ENCODE assay signal across 8 mouse cellular contexts in the genomic region with DNA sequence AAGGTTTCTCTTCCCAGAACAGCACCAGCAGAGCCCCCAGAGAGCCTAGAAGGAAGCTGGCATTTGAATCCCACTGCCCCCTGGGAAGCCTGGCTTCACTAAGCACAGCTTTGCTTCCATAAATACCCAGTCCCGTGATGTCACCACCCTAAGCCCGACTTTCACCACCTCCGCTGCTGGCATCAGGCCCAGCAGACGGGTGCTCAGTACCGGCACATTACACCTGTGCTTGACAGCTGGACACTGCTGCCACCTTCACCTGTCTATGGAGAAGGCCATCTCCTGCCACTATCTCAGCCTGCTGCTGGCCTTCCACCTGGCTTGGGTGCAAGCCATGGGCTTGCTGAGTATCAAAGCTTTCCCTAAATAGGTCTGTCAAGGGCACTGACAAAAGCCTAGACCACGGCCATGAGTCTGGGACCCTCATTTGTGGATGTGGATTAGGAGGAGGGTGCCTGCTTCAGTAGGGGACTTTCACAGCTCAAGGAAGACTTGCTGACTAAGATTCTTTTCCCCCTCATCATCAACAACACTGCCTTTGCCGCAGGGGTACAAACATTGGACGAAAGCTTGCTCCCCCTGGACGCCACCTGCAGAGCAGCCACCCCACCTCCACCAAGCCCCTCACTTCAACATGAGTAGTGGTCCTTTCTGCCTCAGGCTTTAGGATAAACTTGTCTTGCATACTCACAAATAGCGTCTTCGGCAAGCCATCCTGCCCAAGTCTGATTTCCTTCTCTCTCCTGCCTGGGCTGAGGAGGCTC.
DNase-seq lines count a peak whose midpoint lies in the region; ATAC-seq lines count a peak whose summit lies in the region.

No protein-coding gene starts in this region.

- peaks cover 17% of the 10 kb centered on the region for H3K27me3 ChIP-seq in forebrain, embryonic 12.5 days
- peaks cover 21% of the 10 kb centered on the region for H3K27me3 ChIP-seq in hindbrain, embryonic 10.5 days (ENCODE audit: insufficient read depth, poor library complexity, severe bottlenecking)
- no peaks in the 10 kb centered on the region for H3K27me3 ChIP-seq in midbrain, embryonic 16.5 days (ENCODE audit: control insufficient read depth, insufficient read depth, low read depth, low read length)

- H3K4me2 ChIP-seq in forebrain, embryonic 12.5 days, result peak overlapping the region; percentile 59
- H3K4me2 ChIP-seq in midbrain, embryonic 16.5 days (ENCODE audit: low read length), result peak overlapping the region; percentile 91

- 0 out of 2 replicates have a peak overlapping the region, but pooled peaks have one; percentile 46 for H3K27ac ChIP-seq in forebrain, embryonic 12.5 days
- peak overlapping the region; percentile 56; the same call in 1 of the 2 replicates for H3K27ac ChIP-seq in hindbrain, embryonic 10.5 days
- peak overlapping the region; percentile 89 for H3K27ac ChIP-seq in midbrain, embryonic 16.5 days (ENCODE audit: low read length)

- no peaks in the 10 kb centered on the region for H3K9me3 ChIP-seq in forebrain, embryonic 12.5 days
- H3K9me3 ChIP-seq in hindbrain, embryonic 10.5 days, result no peaks in the 10 kb centered on the region
- no peaks in the 10 kb centered on the region for H3K9me3 ChIP-seq in midbrain, embryonic 16.5 days (replicated peaks; ENCODE audit: control insufficient read depth, low read length, poor library complexity, severe bottlenecking)

- DNase-seq in layer of hippocampus, adult 11-12 months (ENCODE audit: low spot score), result peak; percentile 62
- no peak for DNase-seq in layer of hippocampus, postnatal 14 days (ENCODE audit: low spot score in 2 of 2)
- DNase-seq in hindbrain, embryonic 10.5 days (ENCODE audit: low spot score), result no peak
- DNase-seq in adrenal gland, postnatal 4 days (ENCODE audit: low spot score in 2 of 2), result no peak
- no peak for DNase-seq in adrenal gland, postnatal 14 days
- DNase-seq in lung, adult 18-20 months, result no peak

- H3K4me1 ChIP-seq in forebrain, embryonic 12.5 days, result peaks cover 45% of the 10 kb centered on the region
- H3K4me1 ChIP-seq in hindbrain, embryonic 10.5 days (replicated peaks), result peaks cover 58% of the 10 kb centered on the region
- H3K4me1 ChIP-seq in midbrain, embryonic 16.5 days (ENCODE audit: control insufficient read depth, insufficient read depth, low read length), result peaks cover 49% of the 10 kb centered on the region

- ATAC-seq in forebrain, embryonic 12.5 days (ENCODE audit: low FRiP score), result peak; percentile 14; the same call in 1 of the 2 replicates
- ATAC-seq in midbrain, embryonic 16.5 days, result no peak

- H3K4me3 ChIP-seq in forebrain, embryonic 12.5 days (replicated peaks), result peak overlapping the region; percentile 38
- peak overlapping the region; percentile 43 for H3K4me3 ChIP-seq in hindbrain, embryonic 10.5 days
- H3K4me3 ChIP-seq in midbrain, embryonic 16.5 days (ENCODE audit: low read depth, low read length), result peak overlapping the region; percentile 51

- 55% methylated on average over 11 of the region's 11 CpGs for WGBS in forebrain, embryonic 12.5 days
- 69% methylated on average over 11 of the region's 11 CpGs for WGBS in hindbrain, embryonic 10.5 days
- WGBS in midbrain, embryonic 16.5 days, result 45% methylated on average over 11 of the region's 11 CpGs

- peak overlapping the region; percentile 48 for H3K9ac ChIP-seq in forebrain, embryonic 12.5 days
- H3K9ac ChIP-seq in midbrain, embryonic 16.5 days (ENCODE audit: low read depth, low read length), result peak overlapping the region; percentile 75

- H3K36me3 ChIP-seq in forebrain, embryonic 12.5 days (replicated peaks), result no peaks in the 10 kb centered on the region
- no peaks in the 10 kb centered on the region for H3K36me3 ChIP-seq in hindbrain, embryonic 10.5 days
- no peaks in the 10 kb centered on the region for H3K36me3 ChIP-seq in midbrain, embryonic 16.5 days (ENCODE audit: control insufficient read depth, insufficient read depth, low read length)
